Mouse (Mus musculus) heart, embryonic 11.5 days (tissue): ENCODE data around the gene Kmt2d. TPM values are rescaled to one million over a fixed set of nuclear protein-coding genes. Genes with fewer than 3 reads are reported as not detected.

Experiments
- ATAC-seq: fragments of 200-750 bp; cut with Nextera tagmentation; replicated peaks from 2 replicates; pipeline ENCODE4 v1.8.0; 2017; ENCODE audit warnings: moderate library complexity; ENCODE audit not compliant: insufficient number of reproducible peaks, low FRiP score, low TSS enrichment
- H3K27ac ChIP-seq: fragments of 300-500 bp; sonication (generic); 2 replicates; pipeline ENCODE4 v1.5.1; 2014; ENCODE audit warnings: mild to moderate bottlenecking, low read depth, low read length
- H3K27me3 ChIP-seq: fragments of 300-500 bp; sonication (generic); 2 replicates; pipeline ENCODE4 v1.6.1; 2014; ENCODE audit warnings: mild to moderate bottlenecking, low read length, mixed read lengths; ENCODE audit not compliant: control insufficient read depth, insufficient read depth
- H3K36me3 ChIP-seq: fragments of 300-500 bp; sonication (generic); 2 replicates; pipeline ENCODE4 v1.6.1; 2014; ENCODE audit warnings: mild to moderate bottlenecking, low read length, moderate library complexity, mixed read lengths; ENCODE audit not compliant: control insufficient read depth, insufficient read depth
- H3K4me1 ChIP-seq: fragments of 300-500 bp; sonication (generic); 2 replicates; pipeline ENCODE4 v1.6.1; 2014; ENCODE audit warnings: low read length; ENCODE audit not compliant: control insufficient read depth, insufficient read depth
- H3K4me2 ChIP-seq: fragments of 300-500 bp; sonication (generic); 2 replicates; pipeline ENCODE4 v1.6.1; 2014; ENCODE audit warnings: mild to moderate bottlenecking, moderate library complexity
- H3K4me3 ChIP-seq: fragments of 300-500 bp; sonication (generic); 2 replicates; pipeline ENCODE4 v1.5.1; 2014; ENCODE audit warnings: low read depth, low read length
- H3K9ac ChIP-seq: fragments of 300-500 bp; sonication (generic); 2 replicates; pipeline ENCODE4 v1.6.1; 2014; ENCODE audit warnings: mild to moderate bottlenecking, low read depth, low read length, moderate library complexity
- H3K9me3 ChIP-seq: fragments of 300-500 bp; sonication (generic); replicated peaks from 2 replicates; pipeline ENCODE4 v1.6.1; 2016; ENCODE audit warnings: low read length; ENCODE audit not compliant: control insufficient read depth
- WGBS: fragments of 180-500 bp; shearing (Covaris S2); extraction: QIAGEN DNeasy Blood & Tissue Kit; methylation state at CpG from one replicate; pipeline ENCODE4 v1.1.7; 2014; ENCODE audit not compliant: insufficient replicate concordance; 5-methylcytosine and 5-hydroxymethylcytosine counted together
- polyA plus RNA-seq: library from polyadenylated mRNA; unstranded; fragments of >200 nt; fragmentation: Nextera tagmentation; extraction: Ambion mirVana; gene quantifications from 2 replicates; pipeline ENCODE4 v1.2.1, GENCODE M21; 2014

Gene Kmt2d
- polyA plus RNA-seq, 1 experiment from 2014 or later, result 16.1 TPM

GRCm38 (mm10) chr15:98901530-98901929, 30.5 kb upstream of the Kmt2d start:
- Histone ChIP-seq H3K27me3 (peaks cover 28% of the 10 kb centered on the region), H3K36me3 (peaks cover 13% of the 10 kb centered on the region), H3K27ac (no peak overlapping the region), H3K9me3 (no peaks in the 10 kb centered on the region), H3K9ac (no peak overlapping the region), H3K4me3 (no peak overlapping the region), H3K4me1 (peaks cover 19% of the 10 kb centered on the region), H3K4me2 (no peak overlapping the region)
- ATAC-seq, result no peak
- WGBS, result 57% methylated on average over 1 of the region's 1 CpGs

GRCm38 (mm10) chr15:98897928-98898800, 27.2 kb upstream of the Kmt2d start, which contains the start of gene Dhh:
Gene Dhh (minus strand): TSS chr15:98898540.
- Histone ChIP-seq H3K4me1 (peaks cover 48% of the 10 kb centered on the region), H3K9ac (peak within 1 kb of the TSS; percentile 22; the same call in 1 of the 2 replicates)
- peak; percentile 23; the same call in 1 of the 2 replicates for ATAC-seq

GRCm38 (mm10) chr15:98897495-98897894, 26.5 kb upstream of the Kmt2d start:
- ATAC-seq, result no peak
- WGBS, result 3% methylated on average over 10 of the region's 10 CpGs
- H3K9ac ChIP-seq, result no peak overlapping the region

More at GRCm38 (mm10) chr15:98897928-98898800, 27.2 kb upstream of the Kmt2d start, which contains the start of gene Dhh:
- peaks cover 58% of the 10 kb centered on the region for H3K27me3 ChIP-seq
- peaks cover 3% of the 10 kb centered on the region for H3K36me3 ChIP-seq
- H3K27ac ChIP-seq, result peak within 1 kb of the TSS; percentile 87
- H3K9me3 ChIP-seq, result no peaks in the 10 kb centered on the region
- H3K4me3 ChIP-seq, result peak within 1 kb of the TSS; percentile 42
- H3K4me2 ChIP-seq, result peak within 1 kb of the TSS; percentile 100
- WGBS, result under 1% methylated on average over 41 of the region's 41 CpGs

GRCm38 (mm10) chr15:98895635-98896589, 24.9 kb upstream of the Kmt2d start:
- ATAC-seq, result peak; percentile 60
- Histone ChIP-seq H3K9me3 (no peaks in the 10 kb centered on the region), H3K27me3 (peaks cover 63% of the 10 kb centered on the region), H3K4me1 (peaks cover 48% of the 10 kb centered on the region), H3K27ac (peak overlapping the region; percentile 87), H3K4me3 (peak overlapping the region; percentile 61), H3K9ac (peak overlapping the region; percentile 74), H3K4me2 (peak overlapping the region; percentile 100), H3K36me3 (no peaks in the 10 kb centered on the region)
- 1% methylated on average over 41 of the region's 41 CpGs for WGBS

More at GRCm38 (mm10) chr15:98897495-98897894, 26.5 kb upstream of the Kmt2d start:
- peak overlapping the region; percentile 100 for H3K4me2 ChIP-seq
- peaks cover 48% of the 10 kb centered on the region for H3K4me1 ChIP-seq
- H3K4me3 ChIP-seq, result peak overlapping the region; percentile 42
- H3K27me3 ChIP-seq, result peaks cover 63% of the 10 kb centered on the region
- peak overlapping the region; percentile 87 for H3K27ac ChIP-seq
- no peaks in the 10 kb centered on the region for H3K9me3 ChIP-seq
- H3K36me3 ChIP-seq, result no peaks in the 10 kb centered on the region

GRCm38 (mm10) chr15:98894746-98895634, 24.0 kb upstream of the Kmt2d start:
- H3K9ac ChIP-seq, result peak overlapping the region; percentile 74
- WGBS, result 4% methylated on average over 38 of the region's 38 CpGs
- ATAC-seq, result no peak
- H3K9me3 ChIP-seq, result no peaks in the 10 kb centered on the region
- H3K27ac ChIP-seq, result peak overlapping the region; percentile 87; the same call in 1 of the 2 replicates
- H3K4me3 ChIP-seq, result peak overlapping the region; percentile 61
- H3K4me1 ChIP-seq, result peaks cover 48% of the 10 kb centered on the region
- H3K36me3 ChIP-seq, result no peaks in the 10 kb centered on the region
- peaks cover 63% of the 10 kb centered on the region for H3K27me3 ChIP-seq
- H3K4me2 ChIP-seq, result peak overlapping the region; percentile 100

- Histone ChIP-seq H3K4me2 (peak within 1 kb of the TSS; percentile 100), H3K4me3 (peak within 1 kb of the TSS; percentile 61), H3K9ac (peak within 1 kb of the TSS; percentile 74), H3K9me3 (no peaks in the 10 kb centered on the region), H3K4me1 (peaks cover 48% of the 10 kb centered on the region), H3K27me3 (peaks cover 59% of the 10 kb centered on the region), H3K36me3 (no peaks in the 10 kb centered on the region), H3K27ac (peak within 1 kb of the TSS; percentile 87)
- 1% methylated on average over 77 of the region's 77 CpGs for WGBS
- no peak for ATAC-seq
Observed at GRCm38 (mm10) chr15:98893940-98894745, 23.1 kb upstream of the Kmt2d start, which contains the start of gene Rhebl1. Gene Rhebl1 (minus strand): TSS chr15:98894540.

GRCm38 (mm10) chr15:98893036-98893435, 22.0 kb upstream of the Kmt2d start:
- H3K9ac ChIP-seq, result no peak overlapping the region
- no peak for ATAC-seq
- H3K36me3 ChIP-seq, result no peaks in the 10 kb centered on the region
- H3K27ac ChIP-seq, result no peak overlapping the region
- H3K9me3 ChIP-seq, result no peaks in the 10 kb centered on the region
- peaks cover 49% of the 10 kb centered on the region for H3K27me3 ChIP-seq
- H3K4me1 ChIP-seq, result peaks cover 42% of the 10 kb centered on the region
- 55% methylated on average over 4 of the region's 4 CpGs for WGBS
- peak overlapping the region; percentile 61; the same call in 1 of the 2 replicates for H3K4me3 ChIP-seq
- no peak overlapping the region for H3K4me2 ChIP-seq
